Mouse (Mus musculus) megakaryocyte, embryonic 14.5 days (primary cell): Measurements from ENCODE around the gene Gins3.

Experiments used
- FLI1 ChIP-seq: IDR thresholded peaks from 2 replicates; pipeline ENCODE4 v1.6.1; 2012; ENCODE audit warnings: low read length, inconsistent platforms, mixed read lengths
- GATA1 ChIP-seq: IDR thresholded peaks from 3 replicates; pipeline ENCODE4 v1.6.1; 2012; ENCODE audit warnings: mixed read lengths, low read length, inconsistent platforms, borderline replicate concordance

GRCm38 (mm10) chr8:95609406-95609805 is 23.8 kb upstream of the Gins3 start:
- TF ChIP-seq GATA1: no peak
- no peak for TF ChIP-seq FLI1
